Mouse (Mus musculus) hindbrain, postnatal 0 days (tissue): ENCODE data around the gene Mrm3. TPM values are rescaled to one million over a fixed set of nuclear protein-coding genes. Genes with fewer than 3 reads are reported as not detected.

Experiments
- ATAC-seq: fragments of 200-750 bp; cut with Nextera tagmentation; 2 replicates; pipeline ENCODE4 v1.8.0; 2017; ENCODE audit warnings: mild to moderate bottlenecking, moderate TSS enrichment, moderate library complexity
- DNase-seq: peaks from one replicate; pipeline ENCODE4 v3.0.0-alpha.2; 2015; ENCODE audit warnings: low spot score
- H3K27ac ChIP-seq: fragments of 300-500 bp; sonication (generic); 2 replicates; pipeline ENCODE4 v1.5.1; 2014; ENCODE audit warnings: mild to moderate bottlenecking
- H3K27me3 ChIP-seq: fragments of 300-500 bp; sonication (generic); 2 replicates; pipeline ENCODE4 v1.6.1; 2014; ENCODE audit warnings: low read length, mixed read lengths; ENCODE audit not compliant: insufficient read depth
- H3K36me3 ChIP-seq: fragments of 300-500 bp; sonication (generic); 2 replicates; pipeline ENCODE4 v1.6.1; 2014; ENCODE audit warnings: low read length, mixed read lengths; ENCODE audit not compliant: insufficient read depth
- H3K4me1 ChIP-seq: fragments of 300-500 bp; sonication (generic); 2 replicates; pipeline ENCODE4 v1.6.1; 2014; ENCODE audit warnings: antibody characterized with exemption, low read length, mixed read lengths; ENCODE audit not compliant: insufficient read depth
- H3K4me2 ChIP-seq: fragments of 300-500 bp; sonication (generic); 2 replicates; pipeline ENCODE4 v1.6.1; 2014; ENCODE audit warnings: low read depth, mild to moderate bottlenecking, low read length, moderate library complexity, mixed read lengths
- H3K4me3 ChIP-seq: fragments of 300-500 bp; sonication (generic); 2 replicates; pipeline ENCODE4 v1.5.1; 2014; ENCODE audit warnings: low read length
- H3K9ac ChIP-seq: fragments of 300-500 bp; sonication (generic); replicated peaks from 2 replicates; pipeline ENCODE4 v1.6.1; 2014; ENCODE audit warnings: mild to moderate bottlenecking, low read length, moderate library complexity, mixed read lengths
- H3K9me3 ChIP-seq: fragments of 300-500 bp; sonication (generic); 2 replicates; pipeline ENCODE4 v1.6.1; 2016; ENCODE audit warnings: low read length, mixed read lengths
- CTCF ChIP-seq: IDR thresholded peaks from 2 replicates; pipeline ENCODE4 v1.5.1; 2016; ENCODE audit warnings: antibody characterized with exemption, control low read depth, low read depth
- WGBS: fragments of 180-500 bp; shearing (Covaris S2); extraction: QIAGEN DNeasy Blood & Tissue Kit; methylation state at CpG from one replicate; pipeline ENCODE4 v1.1.7; 2014; 5-methylcytosine and 5-hydroxymethylcytosine counted together
- polyA plus RNA-seq: library from polyadenylated mRNA; unstranded; fragments of >200 nt; fragmentation: Nextera tagmentation; extraction: Ambion mirVana; gene quantifications from 2 replicates; pipeline ENCODE4 v1.2.1, GENCODE M21; 2015
- total RNA-seq: library from RNA; depleted of rRNA; stranded (reverse); fragments of >200 nt; gene quantifications from 2 replicates; pipeline ENCODE4 v1.2.3, GENCODE M21; 2014

Gene Mrm3
- total and polyA plus RNA-seq, 2 experiments from 2014 or later = 11.9 to 22.8 TPM

DNA sequence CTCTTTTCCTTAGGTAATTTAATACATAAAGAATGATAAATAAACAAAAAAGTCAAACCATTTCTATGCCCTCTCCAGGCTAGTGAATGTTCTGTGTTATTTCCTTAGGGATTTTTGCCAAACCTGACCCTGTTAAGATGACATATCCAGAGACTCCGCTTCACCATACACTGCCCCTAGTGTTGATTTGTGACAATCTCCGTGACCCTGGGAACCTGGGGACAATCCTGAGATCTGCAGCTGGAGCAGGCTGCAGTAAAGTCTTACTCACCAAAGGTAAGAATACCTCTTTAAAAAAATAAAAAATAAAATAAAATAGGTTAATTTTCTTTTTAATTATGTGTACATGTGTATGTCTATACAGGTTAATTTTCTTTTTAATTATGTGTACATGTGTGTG lies 3.7 kb downstream of the Mrm3 start:
- no peak overlapping the region for H3K4me3 ChIP-seq
- TF ChIP-seq CTCF = peak; percentile 38; the same call in 1 of the 2 replicates
- no peak for ATAC-seq

GRCm38 (mm10) chr11:76252036-76252435 lies 8.5 kb downstream of the Mrm3 start:
- ATAC-seq = no peak
- 38% methylated on average over 3 of the region's 3 CpGs for WGBS
- Histone ChIP-seq H3K9ac (no peak overlapping the region), H3K27ac (no peak overlapping the region), H3K4me2 (no peak overlapping the region), H3K36me3 (peaks cover 22% of the 10 kb centered on the region), H3K4me3 (no peak overlapping the region), H3K27me3 (no peaks in the 10 kb centered on the region), H3K9me3 (no peaks in the 10 kb centered on the region), H3K4me1 (no peaks in the 10 kb centered on the region)
- DNase-seq = peak; percentile 39
- no peak for TF ChIP-seq CTCF

More for the DNA sequence above, 3.7 kb downstream of the Mrm3 start:
- Histone ChIP-seq H3K27me3 (no peaks in the 10 kb centered on the region), H3K9me3 (no peaks in the 10 kb centered on the region), H3K27ac (no peak overlapping the region), H3K4me2 (no peak overlapping the region), H3K36me3 (peaks cover 27% of the 10 kb centered on the region), H3K9ac (no peak overlapping the region), H3K4me1 (peaks cover 9% of the 10 kb centered on the region)
- no peak for DNase-seq
- WGBS = 26% methylated on average over 2 of the region's 2 CpGs

DNA sequence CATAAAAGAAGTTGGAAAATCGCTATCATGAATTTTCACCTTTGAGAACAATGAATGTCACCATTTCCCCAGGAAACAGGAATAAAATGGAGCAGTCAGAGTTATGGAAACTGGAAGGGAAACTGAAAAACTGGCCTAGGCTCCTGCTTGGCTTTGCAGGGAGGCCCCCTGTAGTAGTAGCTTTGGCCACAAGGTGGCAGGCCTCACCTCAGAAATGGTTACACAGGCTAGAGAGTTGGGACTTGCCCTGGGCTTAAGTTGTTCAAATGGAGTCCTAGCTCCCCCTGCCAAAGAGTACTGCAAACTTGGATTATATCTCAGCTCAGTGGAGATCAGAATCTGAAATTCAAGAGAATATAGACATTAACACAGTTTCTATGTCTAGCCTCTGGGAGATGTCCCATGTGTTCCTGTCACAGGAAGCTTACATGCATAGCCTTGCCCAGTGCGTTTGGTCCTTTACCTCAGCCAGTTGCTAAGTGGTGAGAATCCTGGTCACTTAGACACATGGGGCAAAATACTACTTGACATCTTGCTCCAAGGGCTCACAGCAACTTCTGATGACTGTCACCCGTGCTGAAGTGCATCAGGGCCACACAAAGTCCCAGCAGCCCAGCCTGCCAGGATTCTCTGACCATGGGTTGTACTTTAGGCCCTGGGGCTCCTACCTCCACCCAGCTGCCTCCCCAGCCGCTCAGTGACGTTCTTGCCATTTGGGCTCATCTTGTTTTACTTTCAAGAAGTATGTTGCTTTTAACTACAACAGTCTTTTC lies 9.8 kb downstream of the Mrm3 start:
- TF ChIP-seq CTCF = peak; percentile 95
- WGBS = 48% methylated on average over 5 of the region's 5 CpGs
- ATAC-seq (peak; percentile 85), DNase-seq (peak; percentile 91)
- no peaks in the 10 kb centered on the region for H3K9me3 ChIP-seq
- H3K27ac ChIP-seq = no peak overlapping the region
- H3K36me3 ChIP-seq = peaks cover 22% of the 10 kb centered on the region
- no peaks in the 10 kb centered on the region for H3K27me3 ChIP-seq
- no peak overlapping the region for H3K4me2 ChIP-seq
- no peaks in the 10 kb centered on the region for H3K4me1 ChIP-seq
- H3K9ac ChIP-seq = no peak overlapping the region
- no peak overlapping the region for H3K4me3 ChIP-seq

DNA sequence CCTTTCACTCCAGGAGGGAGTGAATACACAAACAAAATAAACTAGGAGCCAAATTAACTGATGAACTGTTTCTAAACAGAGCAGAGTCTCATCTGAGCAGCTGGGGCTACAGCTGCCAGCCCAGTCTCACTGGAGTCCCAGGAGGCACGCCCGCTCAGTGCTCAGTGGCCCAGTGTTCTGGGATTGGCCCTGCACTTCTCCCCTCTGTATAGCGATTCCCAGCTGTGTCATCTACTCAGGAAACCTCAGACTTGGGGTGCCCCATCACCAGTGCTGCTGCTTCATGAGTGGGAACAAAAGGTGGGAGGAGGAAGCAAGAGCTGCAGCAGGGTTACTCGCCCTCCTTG lies 10.4 kb downstream of the Mrm3 start:
- Histone ChIP-seq H3K9me3 (no peaks in the 10 kb centered on the region), H3K36me3 (peaks cover 17% of the 10 kb centered on the region), H3K4me2 (no peak overlapping the region), H3K27ac (no peak overlapping the region), H3K4me1 (no peaks in the 10 kb centered on the region), H3K27me3 (no peaks in the 10 kb centered on the region), H3K4me3 (no peak overlapping the region), H3K9ac (no peak overlapping the region)
- DNase-seq (peak; percentile 24), ATAC-seq (no peak)
- WGBS = 57% methylated on average over 4 of the region's 4 CpGs
- no peak for TF ChIP-seq CTCF

GRCm38 (mm10) chr11:76255431-76256001 lies 12.0 kb downstream of the Mrm3 start:
- Histone ChIP-seq H3K27me3 (no peaks in the 10 kb centered on the region), H3K36me3 (0 out of 2 replicates have a peak, but pooled peaks cover 4% of the 10 kb centered on the region), H3K9me3 (no peaks in the 10 kb centered on the region), H3K4me1 (peaks cover 6% of the 10 kb centered on the region), H3K4me2 (no peak overlapping the region), H3K27ac (peak overlapping the region; percentile 32; the same call in 1 of the 2 replicates), H3K4me3 (no peak overlapping the region), H3K9ac (no peak overlapping the region)
- DNase-seq (peak; percentile 65), ATAC-seq (no peak)
- WGBS = 55% methylated on average over 4 of the region's 4 CpGs
- TF ChIP-seq CTCF = no peak

GRCm38 (mm10) chr11:76256129-76256528 lies 12.6 kb downstream of the Mrm3 start:
- 54% methylated on average over 5 of the region's 5 CpGs for WGBS
- TF ChIP-seq CTCF = no peak

DNA sequence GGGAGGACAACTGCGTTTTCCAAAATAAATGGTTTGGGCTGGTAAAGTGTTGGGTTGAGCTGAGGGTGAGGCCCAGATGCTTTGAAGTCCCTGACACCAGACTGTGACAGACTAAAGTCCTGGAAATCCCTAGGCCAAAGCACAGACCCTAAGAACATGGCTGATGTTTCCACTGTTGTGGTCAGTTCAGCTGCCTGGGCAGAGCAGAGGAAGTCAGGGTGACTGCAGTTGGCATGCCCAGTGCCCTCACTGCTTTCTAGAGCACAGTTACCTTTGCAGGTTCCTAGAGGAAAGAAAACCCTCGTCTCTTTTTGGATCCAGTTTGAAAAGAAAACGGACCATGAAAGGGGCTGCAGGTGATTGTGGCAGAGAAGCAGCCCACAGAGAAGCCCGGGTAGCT lies 13.9 kb downstream of the Mrm3 start:
- H3K9me3 ChIP-seq = no peaks in the 10 kb centered on the region
- H3K4me3 ChIP-seq = no peak overlapping the region
- H3K27ac ChIP-seq = no peak overlapping the region
- no peak for TF ChIP-seq CTCF
- DNase-seq = no peak
- ATAC-seq = no peak
- H3K27me3 ChIP-seq = no peaks in the 10 kb centered on the region
- H3K9ac ChIP-seq = no peak overlapping the region
- H3K36me3 ChIP-seq = no peaks in the 10 kb centered on the region
- H3K4me1 ChIP-seq = peaks cover 10% of the 10 kb centered on the region
- WGBS = 86% methylated on average over 4 of the region's 4 CpGs
- no peak overlapping the region for H3K4me2 ChIP-seq

More at GRCm38 (mm10) chr11:76256129-76256528, 12.6 kb downstream of the Mrm3 start:
- ATAC-seq (no peak), DNase-seq (no peak)
- Histone ChIP-seq H3K9ac (no peak overlapping the region), H3K27ac (peak overlapping the region; percentile 32; the same call in 1 of the 2 replicates), H3K4me2 (no peak overlapping the region), H3K36me3 (no peaks in the 10 kb centered on the region), H3K4me1 (peaks cover 10% of the 10 kb centered on the region), H3K9me3 (no peaks in the 10 kb centered on the region), H3K27me3 (no peaks in the 10 kb centered on the region), H3K4me3 (no peak overlapping the region)
